Mouse (Mus musculus): Measurements from ENCODE around the gene Mgst2.

GRCm38 (mm10) chr3:51670414-51671070 is 10.4 kb downstream of the Mgst2 start:
- TF ChIP-seq RCOR1 (conservative IDR thresholded peaks at IDR 0.05; ENCODE audit: low read depth, low read length), result no peak
- TF ChIP-seq CTCF (conservative IDR thresholded peaks at IDR 0.05 in 1 of 2, IDR thresholded peaks at IDR 0.05 in 1 of 2; ENCODE audit: low read depth in 2 of 2, low read length in 2 of 2), result no peak
- TF ChIP-seq KAT2A (IDR thresholded peaks at IDR 0.05; ENCODE audit: insufficient replicate concordance, low read length), result no peak
- peak; percentile 85 for TF ChIP-seq CHD2 (IDR thresholded peaks at IDR 0.05; ENCODE audit: low read length)
- no peak for TF ChIP-seq POLR2A (IDR thresholded peaks at IDR 0.05; ENCODE audit: low read depth, low read length)
